Mouse (Mus musculus) kidney, adult 2 months (tissue): ENCODE results near the gene Gpr19. TPM values are rescaled to one million over a fixed set of nuclear protein-coding genes. Genes with fewer than 3 reads are reported as not detected.

Experiments used
- DNase-seq: peaks from one replicate; pipeline ENCODE4 v3.0.0; 2021
- H3K27ac ChIP-seq: fragments of 200-500 bp; 2 replicates; pipeline ENCODE4 v1.5.1; 2012; ENCODE audit warnings: low read depth, low read length, control low read depth, inconsistent platforms; ENCODE audit not compliant: insufficient read depth
- H3K27me3 ChIP-seq: fragments of 200-500 bp; replicated peaks from 2 replicates; pipeline ENCODE4 v1.6.1; 2012; ENCODE audit warnings: mild to moderate bottlenecking, moderate library complexity, low read length, inconsistent platforms; ENCODE audit not compliant: control insufficient read depth, insufficient read depth
- H3K36me3 ChIP-seq: fragments of 200-500 bp; 2 replicates; pipeline ENCODE4 v1.6.1; 2012; ENCODE audit warnings: mild to moderate bottlenecking, moderate library complexity, low read length, inconsistent platforms; ENCODE audit not compliant: control insufficient read depth, insufficient read depth
- H3K4me1 ChIP-seq: fragments of 200-500 bp; 2 replicates; pipeline ENCODE4 v1.6.1; 2011; ENCODE audit warnings: low read length; ENCODE audit not compliant: control insufficient read depth, insufficient read depth
- H3K4me3 ChIP-seq: fragments of 200-500 bp; 2 replicates; pipeline ENCODE4 v1.5.1; 2011; ENCODE audit warnings: mild to moderate bottlenecking, low read depth, low read length, control low read depth; ENCODE audit not compliant: insufficient read depth
- CTCF ChIP-seq: fragments of 200-500 bp; conservative IDR thresholded peaks from 2 replicates; pipeline ENCODE4 v1.5.1; 2011; ENCODE audit warnings: low read depth, mild to moderate bottlenecking, control low read depth, low read length, moderate library complexity, mixed read lengths; ENCODE audit not compliant: insufficient read depth, insufficient read length
- POLR2A ChIP-seq: fragments of 200-500 bp; IDR thresholded peaks from one replicate; pipeline ENCODE4 v1.6.1; 2011; ENCODE audit warnings: low read depth, low read length, control low read depth
- WGBS: fragments of 180-500 bp; shearing (Covaris S2); methylation state at CpG from one replicate; pipeline ENCODE4 v1.1.7; 2018; 5-methylcytosine and 5-hydroxymethylcytosine counted together
- polyA plus RNA-seq: library from polyadenylated mRNA; depleted of rRNA; stranded (reverse); fragments of >200 nt; gene quantifications from 2 replicates; pipeline ENCODE4 v1.2.3, GENCODE M21; 2012

The Gpr19 gene
- polyA plus RNA-seq, 1 experiment: 6.4 TPM

- TF ChIP-seq CTCF: no peak
- H3K36me3 ChIP-seq: no peaks in the 10 kb centered on the region
- H3K4me1 ChIP-seq: no peaks in the 10 kb centered on the region
- H3K27ac ChIP-seq: no peak overlapping the region
- H3K27me3 ChIP-seq: no peaks in the 10 kb centered on the region
- WGBS: 90% methylated on average over 2 of the region's 2 CpGs
- H3K4me3 ChIP-seq: no peak overlapping the region
- DNase-seq: no peak
Observed at GRCm38 (mm10) chr6:134885515-134885914, 12.9 kb downstream of the Gpr19 start.

- no peak overlapping the region for H3K4me3 ChIP-seq
- H3K27me3 ChIP-seq: no peaks in the 10 kb centered on the region
- no peaks in the 10 kb centered on the region for H3K4me1 ChIP-seq
- H3K27ac ChIP-seq: no peak overlapping the region
- DNase-seq: no peak
- no peaks in the 10 kb centered on the region for H3K36me3 ChIP-seq
- 87% methylated on average over 4 of the region's 4 CpGs for WGBS
- TF ChIP-seq POLR2A: no peak
Observed at GRCm38 (mm10) chr6:134883661-134884060, 14.7 kb downstream of the Gpr19 start.

GRCm38 (mm10) chr6:134880046-134880445 lies 18.3 kb downstream of the Gpr19 start:
- no peak for DNase-seq
- Histone ChIP-seq H3K36me3 (no peaks in the 10 kb centered on the region), H3K4me3 (no peak overlapping the region), H3K27me3 (no peaks in the 10 kb centered on the region), H3K27ac (no peak overlapping the region), H3K4me1 (no peaks in the 10 kb centered on the region)
- WGBS: 69% methylated on average over 2 of the region's 2 CpGs
- TF ChIP-seq CTCF: no peak
- TF ChIP-seq POLR2A: no peak

GRCm38 (mm10) chr6:134879556-134879955 lies 18.8 kb downstream of the Gpr19 start:
- H3K36me3 ChIP-seq: no peaks in the 10 kb centered on the region
- no peak overlapping the region for H3K27ac ChIP-seq
- 82% methylated on average over 5 of the region's 5 CpGs for WGBS
- no peak overlapping the region for H3K4me3 ChIP-seq
- H3K27me3 ChIP-seq: no peaks in the 10 kb centered on the region
- H3K4me1 ChIP-seq: no peaks in the 10 kb centered on the region
- no peak for TF ChIP-seq CTCF
- TF ChIP-seq POLR2A: no peak
- DNase-seq: no peak

GRCm38 (mm10) chr6:134877892-134878291 lies 20.5 kb downstream of the Gpr19 start:
- no peaks in the 10 kb centered on the region for H3K27me3 ChIP-seq
- H3K4me3 ChIP-seq: no peak overlapping the region
- no peaks in the 10 kb centered on the region for H3K36me3 ChIP-seq
- no peak overlapping the region for H3K27ac ChIP-seq
- no peaks in the 10 kb centered on the region; the same call in 1 of the 2 replicates for H3K4me1 ChIP-seq
- WGBS: 85% methylated on average over 1 of the region's 1 CpGs
- no peak for DNase-seq
- TF ChIP-seq POLR2A: no peak
- TF ChIP-seq CTCF: no peak

- Histone ChIP-seq H3K27me3 (no peaks in the 10 kb centered on the region), H3K4me1 (peaks cover 2% of the 10 kb centered on the region; the same call in 1 of the 2 replicates), H3K27ac (no peak overlapping the region), H3K4me3 (no peak overlapping the region), H3K36me3 (no peaks in the 10 kb centered on the region)
- DNase-seq: no peak
- TF ChIP-seq CTCF: no peak
- TF ChIP-seq POLR2A: no peak
- WGBS: 94% methylated on average over 4 of the region's 4 CpGs
Observed at GRCm38 (mm10) chr6:134877276-134877675, 21.1 kb downstream of the Gpr19 start.

GRCm38 (mm10) chr6:134876795-134877194 lies 21.6 kb downstream of the Gpr19 start:
- H3K4me3 ChIP-seq: no peak overlapping the region
- peaks cover 7% of the 10 kb centered on the region for H3K4me1 ChIP-seq
- WGBS: 54% methylated on average over 6 of the region's 6 CpGs
- TF ChIP-seq CTCF: peak; percentile 56
- no peak for TF ChIP-seq POLR2A
- DNase-seq: peak; percentile 70
- no peaks in the 10 kb centered on the region for H3K36me3 ChIP-seq
- no peak overlapping the region for H3K27ac ChIP-seq
- no peaks in the 10 kb centered on the region for H3K27me3 ChIP-seq

GRCm38 (mm10) chr6:134873018-134873417 lies 25.4 kb downstream of the Gpr19 start:
- Histone ChIP-seq H3K4me3 (no peak overlapping the region), H3K36me3 (no peaks in the 10 kb centered on the region; the same call in 1 of the 2 replicates), H3K27ac (no peak overlapping the region), H3K4me1 (peaks cover 10% of the 10 kb centered on the region), H3K27me3 (no peaks in the 10 kb centered on the region)
- WGBS: 61% methylated on average over 2 of the region's 2 CpGs
- TF ChIP-seq POLR2A: no peak
- TF ChIP-seq CTCF: 0 out of 2 replicates have a peak, but pooled peaks have one; percentile 17
- DNase-seq: peak; percentile 83
